Mouse (Mus musculus) heart, postnatal 0 days (tissue): ENCODE results near the gene Chd1l. TPM values are rescaled to one million over a fixed set of nuclear protein-coding genes. Genes with fewer than 3 reads are reported as not detected.

Experiments used
- ATAC-seq: fragments of 200-750 bp; cut with Nextera tagmentation; 2 replicates; pipeline ENCODE4 v1.8.0; 2017; ENCODE audit warnings: low read depth, moderate number of reproducible peaks, moderate library complexity; ENCODE audit not compliant: insufficient read depth
- DNase-seq: peaks from one replicate; pipeline ENCODE4 v3.0.0-alpha.2; 2016; ENCODE audit warnings: low spot score
- H3K27ac ChIP-seq: fragments of 300-500 bp; sonication (generic); 2 replicates; pipeline ENCODE4 v1.5.1; 2014; ENCODE audit warnings: low read depth, mild to moderate bottlenecking
- H3K27me3 ChIP-seq: fragments of 300-500 bp; sonication (generic); 2 replicates; pipeline ENCODE4 v1.6.1; 2014; ENCODE audit warnings: low read length, mixed read lengths; ENCODE audit not compliant: control insufficient read depth, insufficient read depth
- H3K36me3 ChIP-seq: fragments of 300-500 bp; sonication (generic); replicated peaks from 2 replicates; pipeline ENCODE4 v1.6.1; 2014; ENCODE audit warnings: low read length, mixed read lengths; ENCODE audit not compliant: control insufficient read depth, insufficient read depth
- H3K4me1 ChIP-seq: fragments of 300-500 bp; sonication (generic); 2 replicates; pipeline ENCODE4 v1.6.1; 2014; ENCODE audit warnings: antibody characterized with exemption; ENCODE audit not compliant: control insufficient read depth, insufficient read depth
- H3K4me2 ChIP-seq: fragments of 300-500 bp; sonication (generic); 2 replicates; pipeline ENCODE4 v1.6.1; 2014; ENCODE audit warnings: low read depth, mild to moderate bottlenecking, low read length, moderate library complexity
- H3K4me3 ChIP-seq: fragments of 300-500 bp; sonication (generic); 2 replicates; pipeline ENCODE4 v1.5.1; 2014; ENCODE audit warnings: low read depth, low read length
- H3K9ac ChIP-seq: fragments of 300-500 bp; sonication (generic); replicated peaks from 2 replicates; pipeline ENCODE4 v1.6.1; 2014; ENCODE audit warnings: low read depth, low read length, mixed read lengths
- H3K9me3 ChIP-seq: fragments of 300-500 bp; sonication (generic); replicated peaks from 2 replicates; pipeline ENCODE4 v1.6.1; 2016; ENCODE audit warnings: low read length; ENCODE audit not compliant: control insufficient read depth
- CTCF ChIP-seq: IDR thresholded peaks from 2 replicates; pipeline ENCODE4 v1.5.1; 2016; ENCODE audit warnings: antibody characterized with exemption, control low read depth, low read depth
- EP300 ChIP-seq: IDR thresholded peaks from 2 replicates; pipeline ENCODE4 v1.6.1; 2016; ENCODE audit warnings: antibody characterized with exemption, low read depth
- WGBS: fragments of 180-500 bp; shearing (Covaris S2); extraction: QIAGEN DNeasy Blood & Tissue Kit; methylation state at CpG from one replicate; pipeline ENCODE4 v1.1.7; 2014; 5-methylcytosine and 5-hydroxymethylcytosine counted together
- polyA plus RNA-seq: library from polyadenylated mRNA; unstranded; fragments of >200 nt; fragmentation: Nextera tagmentation; extraction: Ambion mirVana; gene quantifications from 2 replicates; pipeline ENCODE4 v1.2.1, GENCODE M21; 2015
- total RNA-seq: library from RNA; depleted of rRNA; stranded (reverse); fragments of >200 nt; gene quantifications from 2 replicates; pipeline ENCODE4 v1.2.3, GENCODE M21; 2014; ENCODE audit warnings: low replicate concordance

Chd1l gene
- total and polyA plus RNA-seq, 2 experiments from 2014 or later: 7.6 to 11.9 TPM

DNA sequence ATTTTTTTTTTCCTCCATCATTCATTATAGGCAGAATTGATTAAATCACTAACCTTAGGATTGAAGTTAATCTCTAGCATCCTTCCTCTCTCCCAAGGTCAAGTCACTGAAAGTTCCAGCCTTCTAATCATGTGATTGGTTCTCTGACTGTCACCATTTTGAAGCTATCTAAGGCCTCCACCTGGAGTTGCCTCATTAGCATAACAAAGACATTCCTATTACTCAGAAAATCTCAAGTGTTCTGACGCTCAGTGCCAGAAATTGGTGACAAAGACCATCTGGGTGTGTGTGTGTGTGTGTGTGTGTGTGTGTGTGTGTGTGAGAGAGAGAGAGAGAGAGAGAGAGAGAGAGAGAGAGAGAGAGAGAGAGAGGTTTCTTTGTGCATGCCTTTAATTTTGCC is 69.8 kb downstream of the Chd1l start:
- H3K4me1 ChIP-seq: no peaks in the 10 kb centered on the region
- no peaks in the 10 kb centered on the region for H3K9me3 ChIP-seq
- ATAC-seq (no peak), DNase-seq (no peak)
- 19% methylated on average over 1 of the region's 1 CpGs for WGBS
- no peaks in the 10 kb centered on the region for H3K36me3 ChIP-seq
- no peak overlapping the region for H3K27ac ChIP-seq
- no peak overlapping the region for H3K9ac ChIP-seq
- H3K4me3 ChIP-seq: no peak overlapping the region
- no peaks in the 10 kb centered on the region for H3K27me3 ChIP-seq
- no peak for TF ChIP-seq CTCF
- TF ChIP-seq EP300: no peak
- H3K4me2 ChIP-seq: no peak overlapping the region

- TF ChIP-seq EP300 (no peak), CTCF (no peak)
- Histone ChIP-seq H3K27ac (no peak overlapping the region), H3K4me2 (no peak overlapping the region), H3K36me3 (no peaks in the 10 kb centered on the region), H3K4me3 (no peak overlapping the region), H3K9ac (no peak overlapping the region), H3K4me1 (no peaks in the 10 kb centered on the region), H3K27me3 (no peaks in the 10 kb centered on the region), H3K9me3 (no peaks in the 10 kb centered on the region)
- DNase-seq (no peak), ATAC-seq (no peak)
- WGBS: 45% methylated on average over 1 of the region's 1 CpGs
Measured at GRCm38 (mm10) chr3:97538634-97539033, 71.4 kb downstream of the Chd1l start.

- WGBS: 80% methylated on average over 2 of the region's 2 CpGs
- Histone ChIP-seq H3K4me3 (no peak overlapping the region), H3K9ac (no peak overlapping the region), H3K27me3 (no peaks in the 10 kb centered on the region), H3K4me2 (no peak overlapping the region), H3K27ac (no peak overlapping the region), H3K4me1 (no peaks in the 10 kb centered on the region), H3K36me3 (no peaks in the 10 kb centered on the region), H3K9me3 (no peaks in the 10 kb centered on the region)
- TF ChIP-seq EP300 (no peak), CTCF (no peak)
- DNase-seq (no peak), ATAC-seq (no peak)
Measured at GRCm38 (mm10) chr3:97537006-97537405, 73.0 kb downstream of the Chd1l start.

GRCm38 (mm10) chr3:97535660-97536059 is 74.3 kb downstream of the Chd1l start:
- H3K4me3 ChIP-seq: no peak overlapping the region
- WGBS: 85% methylated on average over 5 of the region's 5 CpGs
- no peak for ATAC-seq
- no peak overlapping the region for H3K27ac ChIP-seq
- DNase-seq: no peak
- no peaks in the 10 kb centered on the region for H3K36me3 ChIP-seq
- H3K4me2 ChIP-seq: no peak overlapping the region
- no peaks in the 10 kb centered on the region for H3K9me3 ChIP-seq
- TF ChIP-seq EP300 (no peak), CTCF (no peak)
- no peaks in the 10 kb centered on the region for H3K27me3 ChIP-seq
- H3K9ac ChIP-seq: no peak overlapping the region
- H3K4me1 ChIP-seq: no peaks in the 10 kb centered on the region

- H3K36me3 ChIP-seq: no peaks in the 10 kb centered on the region
- H3K27ac ChIP-seq: no peak overlapping the region
- H3K9me3 ChIP-seq: 0 out of 2 replicates have a peak, but pooled peaks cover 6% of the 10 kb centered on the region
- TF ChIP-seq CTCF (no peak), EP300 (no peak)
- H3K27me3 ChIP-seq: no peaks in the 10 kb centered on the region
- no peak overlapping the region for H3K9ac ChIP-seq
- no peak overlapping the region for H3K4me2 ChIP-seq
- H3K4me3 ChIP-seq: no peak overlapping the region
- WGBS: 73% methylated on average over 8 of the region's 8 CpGs
- ATAC-seq: no peak
- no peaks in the 10 kb centered on the region for H3K4me1 ChIP-seq
- DNase-seq: no peak
Measured at GRCm38 (mm10) chr3:97525458-97525857, 84.5 kb downstream of the Chd1l start.

DNA sequence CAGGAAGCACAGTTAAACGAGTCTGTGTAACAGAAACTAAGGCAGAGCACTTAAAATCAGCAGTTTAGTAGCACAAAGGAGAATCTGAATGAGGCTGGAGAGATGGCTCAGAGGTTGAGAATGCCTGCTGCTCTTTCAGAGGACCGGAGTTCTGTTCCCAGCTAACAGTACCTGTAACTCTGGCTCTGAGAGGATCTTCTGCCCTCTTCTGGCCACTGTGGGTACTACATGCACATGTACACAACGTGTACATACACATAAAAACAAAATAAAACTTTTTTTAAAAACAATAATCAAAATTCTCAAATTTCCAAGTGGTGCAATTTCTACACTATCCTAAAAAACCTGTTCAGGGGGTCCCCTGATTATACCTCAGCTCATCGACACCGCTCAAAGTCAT is 85.2 kb downstream of the Chd1l start:
- DNase-seq: no peak

More for the DNA sequence above, 85.2 kb downstream of the Chd1l start:
- Histone ChIP-seq H3K27me3 (no peaks in the 10 kb centered on the region), H3K4me1 (no peaks in the 10 kb centered on the region), H3K36me3 (no peaks in the 10 kb centered on the region), H3K27ac (no peak overlapping the region), H3K9ac (no peak overlapping the region), H3K9me3 (0 out of 2 replicates have a peak, but pooled peaks cover 6% of the 10 kb centered on the region), H3K4me2 (no peak overlapping the region), H3K4me3 (no peak overlapping the region)
- no peak for ATAC-seq
- TF ChIP-seq CTCF (peak; percentile 23), EP300 (no peak)
- WGBS: 77% methylated on average over 5 of the region's 5 CpGs
